Mouse (Mus musculus): ENCODE results near the gene Olfr1444. TPM values are rescaled to one million over a fixed set of nuclear protein-coding genes. Genes with fewer than 3 reads are reported as not detected.

Olfr1444 gene
- 0.68 TPM for polyA plus RNA-seq (2017; shearing (Covaris generic))

DNA sequence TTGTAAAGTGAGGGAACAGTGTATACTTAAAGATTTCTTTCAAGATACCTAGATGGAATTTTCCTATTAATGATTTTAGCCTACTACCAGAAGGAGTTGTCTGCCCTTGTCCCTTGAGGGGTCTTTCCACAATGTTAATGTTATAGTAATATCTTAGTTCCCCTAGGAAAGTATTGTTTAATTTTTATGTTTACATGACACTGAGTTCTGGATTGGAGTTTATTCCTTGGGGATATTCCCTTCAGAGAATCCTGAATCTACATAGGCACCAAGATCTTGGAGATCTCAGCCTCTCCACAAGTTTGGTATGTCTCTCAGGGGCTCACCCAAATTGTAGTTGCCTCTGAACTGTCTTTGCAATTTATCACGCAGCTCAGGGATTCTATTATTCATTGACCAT lies at the start of gene Olfr1444:
Olfr1444 (plus strand) TSS at position 301 of the 400 bp plus-strand sequence.

DNA sequence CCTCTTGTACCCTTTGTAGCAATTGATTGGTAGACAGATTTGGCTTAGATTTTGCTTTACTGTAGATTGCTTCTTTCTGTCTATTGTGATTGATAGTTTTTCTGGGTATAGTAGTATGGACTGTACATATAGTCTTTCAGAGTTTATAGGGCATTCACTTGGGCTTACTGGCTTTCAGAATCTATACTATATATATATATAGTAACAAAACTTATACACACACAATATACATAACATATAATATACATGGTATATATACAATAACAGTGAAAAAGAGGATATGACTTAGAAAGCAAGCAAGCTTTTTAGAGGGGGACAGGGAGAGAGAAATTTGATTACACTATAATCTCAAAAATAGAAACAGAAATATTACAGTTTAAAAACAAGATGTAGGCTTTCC lies 10.7 kb upstream of the Olfr1444 start, which contains the start of gene Gm5244:
Gm5244 (plus strand) TSS at position 301 of the 400 bp plus-strand sequence.

DNA sequence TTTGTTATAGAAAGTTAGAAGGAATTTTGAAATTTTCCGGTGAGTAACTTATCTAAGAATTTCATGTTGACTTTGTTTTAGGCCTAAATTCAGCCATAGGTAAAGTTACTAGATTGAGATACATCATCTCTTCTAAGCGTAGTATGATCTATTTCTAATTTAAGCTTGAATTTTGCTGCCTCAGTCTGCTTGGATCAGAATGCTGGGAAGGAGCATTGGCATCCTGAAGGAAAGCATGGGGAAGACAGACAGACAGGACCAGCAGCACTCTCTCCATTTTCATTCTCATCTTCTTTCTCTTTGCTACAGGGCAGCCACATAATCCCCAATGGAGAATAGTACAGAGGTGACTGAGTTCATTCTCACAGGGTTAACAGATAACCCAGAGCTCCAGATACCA lies 26.5 kb downstream of the Olfr1444 start, which contains the start of gene Olfr1445:
Olfr1445 (plus strand) TSS at position 301 of the 400 bp plus-strand sequence.

DNA sequence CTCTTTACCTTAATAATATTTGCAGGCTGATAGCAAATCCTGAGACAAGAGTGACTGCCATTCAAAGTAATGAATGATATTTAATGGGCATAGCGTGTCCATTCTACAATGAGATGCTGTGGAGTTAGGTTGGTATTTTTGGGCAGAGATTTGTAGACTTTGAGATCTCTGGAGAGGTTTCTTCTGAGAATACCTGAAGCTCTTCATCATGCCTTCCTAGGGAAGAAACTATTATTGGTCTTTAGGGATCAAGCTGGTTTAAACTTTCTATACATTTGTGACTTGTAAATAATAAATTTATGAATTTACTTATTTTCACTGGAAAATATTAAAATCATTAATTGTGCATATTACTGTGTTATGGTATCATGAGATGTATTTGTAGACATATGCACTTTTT lies 36.3 kb downstream of the Olfr1444 start, which contains the start of gene Olfr1446:
Olfr1446 (minus strand) TSS at position 101 of the 400 bp plus-strand sequence.

DNA sequence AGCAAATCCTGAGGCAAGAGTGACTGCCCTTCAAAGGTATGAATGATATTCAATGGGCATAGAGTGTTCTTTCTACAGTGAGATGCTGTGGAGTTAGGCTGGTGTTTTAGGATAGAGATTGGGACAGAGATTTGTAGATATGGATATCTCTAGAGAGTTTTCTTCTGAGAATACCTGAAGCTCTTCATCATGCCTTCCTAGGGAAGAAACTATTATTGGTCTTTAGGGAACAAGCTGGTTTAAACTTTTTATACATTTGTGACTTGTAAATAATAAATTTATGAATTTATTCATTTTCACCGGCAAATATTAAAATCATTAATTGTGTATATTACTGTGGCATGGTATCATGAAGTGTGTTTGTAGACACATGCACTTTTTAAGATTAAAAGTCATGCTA lies 46.6 kb downstream of the Olfr1444 start, which contains the start of gene Olfr1447:
Olfr1447 (minus strand) TSS at position 101 of the 400 bp plus-strand sequence.

Other genes starting within 250 kb of the Olfr1444 start
- gene Glyat, start 224.0 kb upstream of the Olfr1444 start, polyA plus RNA-seq (2017; shearing (Covaris generic)), result not detected
- not detected for gene Olfr1442, start 186.8 kb upstream of the Olfr1444 start, polyA plus RNA-seq (2017; shearing (Covaris generic))
- not detected for gene Olfr1443, start 179.2 kb upstream of the Olfr1444 start, polyA plus RNA-seq (2017; shearing (Covaris generic))
- not detected for gene Keg1, start 161.5 kb upstream of the Olfr1444 start, polyA plus RNA-seq (2017; shearing (Covaris generic))
- 1.1 TPM for gene Cntf, start 91.7 kb upstream of the Olfr1444 start, polyA plus RNA-seq (2017; shearing (Covaris generic))
- 8.7 TPM for gene Zfp91, start 61.2 kb upstream of the Olfr1444 start, polyA plus RNA-seq (2017; shearing (Covaris generic))
- 291 TPM for gene Lpxn, start 61.1 kb upstream of the Olfr1444 start, polyA plus RNA-seq (2017; shearing (Covaris generic))
- gene Gm5244, start 10.6 kb upstream of the Olfr1444 start, polyA plus RNA-seq (2017; shearing (Covaris generic)), result not detected
- not detected for gene Olfr1445, start 26.6 kb downstream of the Olfr1444 start, polyA plus RNA-seq (2017; shearing (Covaris generic))
- gene Olfr1446, start 36.2 kb downstream of the Olfr1444 start, polyA plus RNA-seq (2017; shearing (Covaris generic)), result not detected
- not detected for gene Olfr1447, start 46.5 kb downstream of the Olfr1444 start, polyA plus RNA-seq (2017; shearing (Covaris generic))
- not detected for gene Olfr1448, start 67.1 kb downstream of the Olfr1444 start, polyA plus RNA-seq (2017; shearing (Covaris generic))
- gene Olfr1449, start 73.6 kb downstream of the Olfr1444 start, polyA plus RNA-seq (2017; shearing (Covaris generic)), result not detected
- gene Olfr1450, start 93.0 kb downstream of the Olfr1444 start, polyA plus RNA-seq (2017; shearing (Covaris generic)), result not detected
- not detected for gene Olfr1451, start 137.7 kb downstream of the Olfr1444 start, polyA plus RNA-seq (2017; shearing (Covaris generic))
- gene Olfr1453, start 171.0 kb downstream of the Olfr1444 start, polyA plus RNA-seq (2017; shearing (Covaris generic)), result 0.32 TPM
- gene Olfr1454, start 203.3 kb downstream of the Olfr1444 start, polyA plus RNA-seq (2017; shearing (Covaris generic)), result not detected
- not detected for gene Olfr1457, start 240.6 kb downstream of the Olfr1444 start, polyA plus RNA-seq (2017; shearing (Covaris generic))
- not detected for gene Olfr1458, start 249.5 kb downstream of the Olfr1444 start, polyA plus RNA-seq (2017; shearing (Covaris generic))

Data from inflammation-experienced regulatory T-cells, adult 16 weeks (primary cell).